Mouse (Mus musculus) c-Kit-negative CD71-positive TER-119-positive erythroid progenitor cells, embryonic 14.5 days (primary cell): ENCODE data around the gene Ddx55.

Source experiments
- DNase-seq: peaks from one replicate; pipeline ENCODE4 v3.0.0-alpha.2; 2013; ENCODE audit warnings: low read depth, low spot score

Ddx55 gene

DNA sequence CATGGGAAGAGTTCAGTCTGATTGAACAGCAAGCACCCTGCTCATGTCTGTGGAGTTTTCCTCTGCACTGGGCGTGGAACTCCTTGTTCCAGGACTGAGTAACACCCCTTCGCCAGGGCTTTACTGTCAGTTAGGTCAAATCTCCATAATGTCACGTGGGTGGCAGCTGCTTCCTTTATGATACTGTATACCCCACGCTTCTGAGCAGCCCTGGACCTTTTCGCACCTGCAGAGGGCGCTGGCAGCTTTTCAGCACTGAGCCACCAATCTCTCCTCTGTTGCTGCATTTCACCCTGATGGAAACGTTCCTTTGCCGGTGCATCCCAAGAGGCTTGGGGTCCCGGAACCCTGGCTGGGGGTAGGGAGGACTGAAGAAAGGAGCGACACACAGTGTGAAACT lies 58.3 kb downstream of the Ddx55 start:
- DNase-seq, result no peak

DNA sequence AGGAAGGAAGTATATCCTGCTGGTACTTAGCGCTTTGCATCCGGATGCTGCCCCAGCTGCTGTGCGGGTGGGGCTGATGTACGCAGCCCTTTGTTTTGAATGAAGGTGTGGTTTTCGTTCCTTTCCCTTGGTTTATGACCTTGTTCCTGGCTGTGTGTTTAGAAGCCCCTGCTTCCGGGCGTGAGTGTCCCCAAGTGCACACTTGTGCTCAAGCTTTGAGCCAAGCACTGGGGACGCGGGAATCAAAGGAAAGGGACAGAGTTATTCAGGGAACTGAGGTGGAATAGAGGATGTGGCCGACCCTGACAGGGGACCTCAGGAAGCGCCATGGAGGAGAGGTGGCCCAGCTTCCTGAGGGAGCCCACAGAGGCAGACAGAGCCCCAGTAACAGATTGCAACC lies 62.0 kb downstream of the Ddx55 start:
- DNase-seq, result no peak

DNA sequence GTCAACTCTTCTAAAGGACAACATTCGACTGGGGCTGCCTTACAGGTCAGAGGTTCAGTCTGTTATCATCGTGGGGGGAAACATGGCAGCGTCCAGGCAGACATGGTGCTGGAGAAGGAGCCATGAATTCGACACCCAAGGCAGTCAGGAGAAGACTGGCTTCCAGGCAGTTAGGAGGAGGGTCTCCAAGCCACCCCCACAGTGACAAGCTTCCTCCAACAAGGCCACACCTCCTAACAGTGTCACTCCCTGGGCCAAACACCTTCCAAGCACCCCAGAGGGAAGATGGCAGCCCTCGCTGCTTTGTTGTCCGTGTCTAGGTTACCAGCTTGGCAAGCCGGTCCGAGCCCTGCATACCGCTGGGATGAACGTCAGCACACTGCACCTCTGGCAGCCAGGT lies 66.0 kb downstream of the Ddx55 start:
- DNase-seq, result no peak
